Mouse (Mus musculus) myocyte (in vitro differentiated cells): ENCODE data around the gene Cdk12.

Experiments used
- CEBPB ChIP-seq: IDR thresholded peaks from 2 replicates; pipeline ENCODE4 v1.6.1; 2011; ENCODE audit warnings: mild to moderate bottlenecking, moderate library complexity; ENCODE audit not compliant: poor library complexity, insufficient read depth, severe bottlenecking
- E2F4 ChIP-seq: IDR thresholded peaks from one replicate; pipeline ENCODE4 v1.6.1; 2011; ENCODE audit warnings: mild to moderate bottlenecking, control low read depth, moderate library complexity; ENCODE audit not compliant: insufficient read depth
- MYOD1 ChIP-seq, 3 experiments: IDR thresholded peaks; one replicate each; pipeline ENCODE4 v1.6.1; 2011; ENCODE audit warnings: control low read depth in 2 of 3, low read depth in 2 of 3, mild to moderate bottlenecking in 2 of 3, moderate library complexity in 1 of 3; ENCODE audit not compliant: insufficient read length in 2 of 3, control insufficient read depth in 1 of 3
- POLR2A ChIP-seq: IDR thresholded peaks from one replicate; pipeline ENCODE4 v1.6.1; 2011; ENCODE audit warnings: low read depth, mild to moderate bottlenecking, control low read depth, moderate library complexity; ENCODE audit not compliant: insufficient read length
- REST ChIP-seq: IDR thresholded peaks from one replicate; pipeline ENCODE4 v1.6.1; 2011; ENCODE audit warnings: mild to moderate bottlenecking, control low read depth, moderate library complexity; ENCODE audit not compliant: insufficient read depth, insufficient read length
- TCF12 ChIP-seq: IDR thresholded peaks from one replicate; pipeline ENCODE4 v1.6.1; 2011; ENCODE audit warnings: mild to moderate bottlenecking, control low read depth; ENCODE audit not compliant: poor library complexity, insufficient read depth, severe bottlenecking
- USF1 ChIP-seq: IDR thresholded peaks from one replicate; pipeline ENCODE4 v1.6.1; 2011; ENCODE audit warnings: low read depth, mild to moderate bottlenecking, control low read depth, moderate library complexity

GRCm38 (mm10) chr11:98284230-98284629 is 81.4 kb downstream of the Cdk12 start:
- no peak for TF ChIP-seq REST
- no peak for TF ChIP-seq POLR2A
- TF ChIP-seq TCF12, result no peak
- no peak for TF ChIP-seq E2F4
- TF ChIP-seq USF1, result no peak
- TF ChIP-seq CEBPB, result no peak
- TF ChIP-seq MYOD1 (IDR thresholded peaks at IDR 0.05; ENCODE audit: control insufficient read depth in 1 of 3, insufficient read length in 2 of 3, low read depth in 2 of 3), result no peak
